Comparison of ENCODE assay signal across 15 mouse cellular contexts in genomic region chr10:44481379-44481778, GRCm38 (mm10). TPM values are rescaled to one million over a fixed set of nuclear protein-coding genes. Genes with fewer than 3 reads are reported as not detected.
A peak's percentile ranks its signal among the peaks of the same experiment; 100 is the strongest.
DNase-seq lines count a peak whose midpoint lies in the region; ATAC-seq and TF ChIP-seq lines count a peak whose summit lies in the region.
"Had no signal": no experiment of that assay in that cellular context is flagged by ENCODE, and none has a peak within 500 bp of the region (broad histone marks: within the 10 kb centered on the region; RNA-seq: fewer than 3 reads in every experiment).

No protein-coding gene starts in this region.

- H3K4me2 ChIP-seq in hindbrain, postnatal 0 days (ENCODE audit: low read depth, low read length) = no peak overlapping the region
- no peak overlapping the region for H3K4me2 ChIP-seq in hindbrain, embryonic 14.5 days (replicated peaks)
- no peak overlapping the region for H3K4me2 ChIP-seq in stomach, embryonic 15.5 days
- H3K4me2 ChIP-seq in midbrain, embryonic 11.5 days = no peak overlapping the region
- H3K4me2 ChIP-seq: heart, embryonic 15.5 days; hindbrain, embryonic 15.5 days had no signal

- H3K4me1 ChIP-seq in hindbrain, postnatal 0 days (ENCODE audit: insufficient read depth, low read length) = no peaks in the 10 kb centered on the region
- 0 out of 2 replicates have a peak, but pooled peaks cover 4% of the 10 kb centered on the region for H3K4me1 ChIP-seq in hindbrain, embryonic 14.5 days (replicated peaks; ENCODE audit: control insufficient read depth, insufficient read depth, low read length)
- H3K4me1 ChIP-seq in stomach, embryonic 15.5 days = no peaks in the 10 kb centered on the region
- 0 out of 2 replicates have a peak, but pooled peaks cover 2% of the 10 kb centered on the region for H3K4me1 ChIP-seq in midbrain, embryonic 11.5 days (ENCODE audit: control insufficient read depth, insufficient read depth, low read length)
- H3K4me1 ChIP-seq: hindbrain, embryonic 15.5 days had no signal

- H3K27me3 ChIP-seq in hindbrain, postnatal 0 days (ENCODE audit: insufficient read depth, low read length) = no peaks in the 10 kb centered on the region
- H3K27me3 ChIP-seq in hindbrain, embryonic 14.5 days (ENCODE audit: control insufficient read depth, insufficient read depth, low read length) = no peaks in the 10 kb centered on the region
- H3K27me3 ChIP-seq in stomach, embryonic 15.5 days (replicated peaks) = peaks cover 4% of the 10 kb centered on the region; the same call in 1 of the 2 replicates
- H3K27me3 ChIP-seq in midbrain, embryonic 11.5 days (ENCODE audit: control insufficient read depth, insufficient read depth, low read length) = no peaks in the 10 kb centered on the region
- H3K27me3 ChIP-seq: hindbrain, embryonic 15.5 days had no signal

- no peak overlapping the region for H3K27ac ChIP-seq in hindbrain, postnatal 0 days
- H3K27ac ChIP-seq in hindbrain, embryonic 14.5 days = no peak overlapping the region
- H3K27ac ChIP-seq in stomach, embryonic 15.5 days = no peak overlapping the region
- H3K27ac ChIP-seq in midbrain, embryonic 11.5 days (ENCODE audit: low read depth, low read length) = no peak overlapping the region
- H3K27ac ChIP-seq: heart, embryonic 15.5 days; hindbrain, embryonic 15.5 days had no signal

- DNase-seq in hindbrain, postnatal 0 days (ENCODE audit: low spot score) = peak; percentile 52
- no peak for DNase-seq in hindbrain, embryonic 14.5 days (ENCODE audit: low spot score)
- DNase-seq in adrenal gland, postnatal 36 days = peak; percentile 48 to 56
- peak; percentile 94 for DNase-seq in kidney, postnatal 25 days
- DNase-seq in midbrain, embryonic 11.5 days (ENCODE audit: low spot score, missing footprints) = no peak
- DNase-seq in left cerebral cortex, adult 8-10 months (ENCODE audit: low spot score in 2 of 2) = no peak
- DNase-seq: cerebellum, adult 18-20 months; embryo, embryonic 11 days; gastrocnemius, postnatal 25 days; thymus, adult 2 months had no signal

- ATAC-seq in hindbrain, postnatal 0 days = no peak
- no peak for ATAC-seq in hindbrain, embryonic 14.5 days (ENCODE audit: low FRiP score)
- peak; percentile 45; the same call in 1 of the 2 replicates for ATAC-seq in stomach, embryonic 15.5 days (ENCODE audit: insufficient read depth, low FRiP score, low read depth)
- no peak for ATAC-seq in CD4-positive, CD25-positive, alpha-beta regulatory T cell, adult 4 months
- no peak for ATAC-seq in midbrain, embryonic 11.5 days (ENCODE audit: low FRiP score)

- no peaks in the 10 kb centered on the region for H3K9me3 ChIP-seq in hindbrain, postnatal 0 days (ENCODE audit: low read length)
- no peaks in the 10 kb centered on the region for H3K9me3 ChIP-seq in hindbrain, embryonic 14.5 days (ENCODE audit: control insufficient read depth, low read length)
- H3K9me3 ChIP-seq in stomach, embryonic 15.5 days = no peaks in the 10 kb centered on the region
- no peaks in the 10 kb centered on the region for H3K9me3 ChIP-seq in midbrain, embryonic 11.5 days (ENCODE audit: control insufficient read depth, low read length)
- H3K9me3 ChIP-seq: heart, embryonic 15.5 days; hindbrain, embryonic 15.5 days had no signal

- H3K9ac ChIP-seq in hindbrain, postnatal 0 days (replicated peaks; ENCODE audit: low read length) = no peak overlapping the region
- no peak overlapping the region for H3K9ac ChIP-seq in hindbrain, embryonic 14.5 days
- no peak overlapping the region for H3K9ac ChIP-seq in stomach, embryonic 15.5 days
- H3K9ac ChIP-seq in midbrain, embryonic 11.5 days (ENCODE audit: low read length) = no peak overlapping the region
- H3K9ac ChIP-seq: heart, embryonic 15.5 days; hindbrain, embryonic 15.5 days had no signal

- WGBS in hindbrain, postnatal 0 days = 52% methylated on average over 5 of the region's 5 CpGs
- WGBS in hindbrain, embryonic 14.5 days = 77% methylated on average over 5 of the region's 5 CpGs
- WGBS in stomach, embryonic 15.5 days = 82% methylated on average over 5 of the region's 5 CpGs
- 92% methylated on average over 5 of the region's 5 CpGs for WGBS in midbrain, embryonic 11.5 days

- no peaks in the 10 kb centered on the region for H3K36me3 ChIP-seq in hindbrain, postnatal 0 days (ENCODE audit: insufficient read depth, low read length)
- H3K36me3 ChIP-seq in hindbrain, embryonic 14.5 days (replicated peaks; ENCODE audit: control insufficient read depth, insufficient read depth) = no peaks in the 10 kb centered on the region
- no peaks in the 10 kb centered on the region for H3K36me3 ChIP-seq in stomach, embryonic 15.5 days
- no peaks in the 10 kb centered on the region for H3K36me3 ChIP-seq in midbrain, embryonic 11.5 days (ENCODE audit: control insufficient read depth, insufficient read depth, low read length)
- H3K36me3 ChIP-seq: heart, embryonic 15.5 days; hindbrain, embryonic 15.5 days had no signal

- H3K4me3 ChIP-seq in hindbrain, postnatal 0 days (ENCODE audit: low read length) = no peak overlapping the region
- H3K4me3 ChIP-seq in hindbrain, embryonic 14.5 days (replicated peaks; ENCODE audit: low read length) = no peak overlapping the region
- no peak overlapping the region for H3K4me3 ChIP-seq in stomach, embryonic 15.5 days (replicated peaks)
- no peak overlapping the region for H3K4me3 ChIP-seq in midbrain, embryonic 11.5 days (ENCODE audit: low read depth, low read length)
- H3K4me3 ChIP-seq: heart, embryonic 15.5 days; hindbrain, embryonic 15.5 days; myocyte had no signal

- no peak for TF ChIP-seq CTCF in hindbrain, postnatal 0 days (IDR thresholded peaks at IDR 0.05; ENCODE audit: low read depth)

RNA-seq across cellular contexts. Expression of gene Prdm1, which starts 46.9 kb away (rescaled TPM):
- 0.25 and 0.63 TPM in 2 replicates for total RNA-seq in hindbrain, postnatal 0 days (2014; rRNA removed)
- polyA plus RNA-seq in hindbrain, postnatal 0 days (2015; fragmentation: Nextera tagmentation; extraction: Ambion mirVana) = 0.39 and 0.44 TPM in 2 replicates
- 0.80 and 0.86 TPM in 2 replicates for polyA plus RNA-seq in hindbrain, embryonic 14.5 days (2014; fragmentation: Nextera tagmentation; extraction: Ambion mirVana)
- total RNA-seq in adrenal gland, postnatal 36 days (2021) = 1 to 10 TPM; 1.1 to 5.2 TPM
- 6.4 and 6.9 TPM in 2 replicates for polyA plus RNA-seq in stomach, embryonic 15.5 days (2015; fragmentation: Nextera tagmentation; extraction: Ambion mirVana)
- polyA plus RNA-seq in CD4-positive, CD25-positive, alpha-beta regulatory T cell, adult 4 months (2017; shearing (Covaris generic)) = 10 to 100 TPM; 16.5 to 19.8 TPM
- polyA plus RNA-seq in midbrain, embryonic 11.5 days (2014; fragmentation: Nextera tagmentation; extraction: Ambion mirVana) = 0.83 and 1.1 TPM in 2 replicates
- 1 to 10 TPM in 3 of 4 experiments, under 1 TPM in 1; 0.89 to 1.3 (median 1.2) TPM for total RNA-seq in left cerebral cortex, adult 8-10 months (2022)

Comparison
In these comparisons a context has a peak if more than half of its experiments do, and no peak if none do; other contexts are left out.
1. DNase-seq: peak in hindbrain, postnatal 0 days (single experiment), adrenal gland, postnatal 36 days (2 of 2) and kidney, postnatal 25 days (2 of 2); none in hindbrain, embryonic 14.5 days (single experiment), midbrain, embryonic 11.5 days (single experiment) and left cerebral cortex, adult 8-10 months (0 of 2).